Mouse (Mus musculus) neutrophil, adult 83 days (primary cell): ENCODE results near the gene 4932411N23Rik. TPM values are rescaled to one million over a fixed set of nuclear protein-coding genes. Genes with fewer than 3 reads are reported as not detected.

Experiments
- total RNA-seq, 2 experiments: library from RNA; stranded (reverse); gene quantifications; one replicate each; pipeline ENCODE4 v1.2.4; 2023

The 4932411N23Rik gene
- total RNA-seq: not detected

DNA sequence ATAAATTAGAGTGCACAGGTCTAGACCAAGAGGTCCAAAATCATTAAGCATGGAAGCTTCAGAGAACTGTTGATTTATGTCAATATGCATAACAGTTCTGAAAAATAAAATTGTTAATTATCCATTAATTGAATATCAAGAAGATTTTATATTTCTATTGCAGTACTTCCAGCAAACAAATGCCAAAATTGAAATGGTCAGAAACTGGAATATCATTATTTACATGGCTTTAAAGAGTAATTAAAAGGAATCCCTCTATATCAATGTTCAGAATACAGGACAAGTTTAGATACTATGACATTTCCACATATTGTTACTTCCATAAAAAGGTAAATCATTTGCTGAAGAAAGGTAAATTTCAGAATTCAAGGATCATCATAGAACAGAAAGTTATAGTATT is at the start of gene 4932411N23Rik:
Gene 4932411N23Rik (minus strand): TSS at position 101 of the 400 bp plus-strand sequence.

Other genes starting within 250 kb of the 4932411N23Rik start
- not detected for gene Gm382, start 224.1 kb upstream of the 4932411N23Rik start, total RNA-seq